Mouse (Mus musculus) intestine, embryonic 16.5 days (tissue): ENCODE data around the gene Synrg. TPM values are rescaled to one million over a fixed set of nuclear protein-coding genes. Genes with fewer than 3 reads are reported as not detected.

Experiments
- ATAC-seq: fragments of 200-750 bp; cut with Nextera tagmentation; 2 replicates; pipeline ENCODE4 v1.8.0; 2017; ENCODE audit warnings: moderate TSS enrichment, moderate library complexity
- H3K27ac ChIP-seq: fragments of 300-500 bp; sonication (generic); 2 replicates; pipeline ENCODE4 v1.5.1; 2014; ENCODE audit warnings: mild to moderate bottlenecking, low read length
- H3K27me3 ChIP-seq: fragments of 300-500 bp; sonication (generic); replicated peaks from 2 replicates; pipeline ENCODE4 v1.6.1; 2014; ENCODE audit warnings: low read length, control low read depth, mixed read lengths; ENCODE audit not compliant: control insufficient read depth, insufficient read depth
- H3K36me3 ChIP-seq: fragments of 300-500 bp; sonication (generic); 2 replicates; pipeline ENCODE4 v1.6.1; 2014; ENCODE audit warnings: low read length, control low read depth; ENCODE audit not compliant: control insufficient read depth, insufficient read depth
- H3K4me1 ChIP-seq: fragments of 300-500 bp; sonication (generic); 2 replicates; pipeline ENCODE4 v1.6.1; 2014; ENCODE audit warnings: low read length, control low read depth, mixed read lengths; ENCODE audit not compliant: control insufficient read depth, insufficient read depth
- H3K4me2 ChIP-seq: fragments of 300-500 bp; sonication (generic); 2 replicates; pipeline ENCODE4 v1.6.1; 2014; ENCODE audit warnings: low read depth, low read length, control low read depth
- H3K4me3 ChIP-seq: fragments of 300-500 bp; sonication (generic); 2 replicates; pipeline ENCODE4 v1.5.1; 2014; ENCODE audit warnings: mild to moderate bottlenecking, low read length
- H3K9ac ChIP-seq: fragments of 300-500 bp; sonication (generic); 2 replicates; pipeline ENCODE4 v1.6.1; 2014; ENCODE audit warnings: low read depth, low read length
- H3K9me3 ChIP-seq: fragments of 300-500 bp; sonication (generic); 2 replicates; pipeline ENCODE4 v1.6.1; 2016; ENCODE audit warnings: low read length, control low read depth; ENCODE audit not compliant: control insufficient read depth
- WGBS: fragments of 180-500 bp; shearing (Covaris S2); extraction: QIAGEN DNeasy Blood & Tissue Kit; methylation state at CpG from one replicate; pipeline ENCODE4 v1.1.7; 2014; 5-methylcytosine and 5-hydroxymethylcytosine counted together
- polyA plus RNA-seq: library from polyadenylated mRNA; unstranded; fragments of >200 nt; fragmentation: Nextera tagmentation; extraction: Ambion mirVana; gene quantifications from 2 replicates; pipeline ENCODE4 v1.2.1, GENCODE M21; 2015

Gene Synrg
- polyA plus RNA-seq, 1 experiment from 2014 or later, result 6.6 TPM

- no peak overlapping the region for H3K4me2 ChIP-seq
- WGBS, result 69% methylated on average over 14 of the region's 14 CpGs
- H3K27me3 ChIP-seq, result no peaks in the 10 kb centered on the region
- no peak for ATAC-seq
- H3K36me3 ChIP-seq, result no peaks in the 10 kb centered on the region
- peaks cover 5% of the 10 kb centered on the region; the same call in 1 of the 2 replicates for H3K4me1 ChIP-seq
- H3K4me3 ChIP-seq, result no peak overlapping the region
- H3K9ac ChIP-seq, result no peak overlapping the region
- H3K9me3 ChIP-seq, result no peaks in the 10 kb centered on the region
- no peak overlapping the region for H3K27ac ChIP-seq
These were observed 78.9 kb downstream of the Synrg start for GRCm38 (mm10) chr11:84042808-84043762.

- Histone ChIP-seq H3K4me1 (peaks cover 5% of the 10 kb centered on the region; the same call in 1 of the 2 replicates), H3K4me2 (no peak overlapping the region), H3K9ac (no peak overlapping the region), H3K27ac (no peak overlapping the region), H3K4me3 (no peak overlapping the region), H3K9me3 (no peaks in the 10 kb centered on the region), H3K27me3 (no peaks in the 10 kb centered on the region), H3K36me3 (no peaks in the 10 kb centered on the region)
- 45% methylated on average over 1 of the region's 1 CpGs for WGBS
- ATAC-seq, result no peak
These were observed 80.8 kb downstream of the Synrg start for GRCm38 (mm10) chr11:84044988-84045387.

GRCm38 (mm10) chr11:84047270-84047669 is 83.0 kb downstream of the Synrg start:
- ATAC-seq, result peak; percentile 75
- 43% methylated on average over 4 of the region's 4 CpGs for WGBS

GRCm38 (mm10) chr11:84048411-84048810 is 84.2 kb downstream of the Synrg start:
- Histone ChIP-seq H3K27me3 (no peaks in the 10 kb centered on the region), H3K9ac (no peak overlapping the region), H3K27ac (no peak overlapping the region), H3K9me3 (no peaks in the 10 kb centered on the region), H3K4me2 (no peak overlapping the region), H3K4me3 (no peak overlapping the region), H3K4me1 (peaks cover 5% of the 10 kb centered on the region; the same call in 1 of the 2 replicates), H3K36me3 (no peaks in the 10 kb centered on the region)
- WGBS, result 79% methylated on average over 10 of the region's 10 CpGs
- ATAC-seq, result no peak

More at GRCm38 (mm10) chr11:84047270-84047669, 83.0 kb downstream of the Synrg start:
- no peak overlapping the region for H3K4me3 ChIP-seq
- H3K4me2 ChIP-seq, result no peak overlapping the region
- H3K36me3 ChIP-seq, result no peaks in the 10 kb centered on the region
- no peak overlapping the region for H3K9ac ChIP-seq
- H3K4me1 ChIP-seq, result peaks cover 5% of the 10 kb centered on the region; the same call in 1 of the 2 replicates
- H3K27ac ChIP-seq, result 0 out of 2 replicates have a peak overlapping the region, but pooled peaks have one; percentile 20
- H3K9me3 ChIP-seq, result no peaks in the 10 kb centered on the region
- H3K27me3 ChIP-seq, result no peaks in the 10 kb centered on the region

- H3K36me3 ChIP-seq, result no peaks in the 10 kb centered on the region
- no peaks in the 10 kb centered on the region for H3K9me3 ChIP-seq
- no peak overlapping the region for H3K27ac ChIP-seq
- H3K4me1 ChIP-seq, result no peaks in the 10 kb centered on the region
- H3K4me3 ChIP-seq, result no peak overlapping the region
- 82% methylated on average over 7 of the region's 7 CpGs for WGBS
- H3K4me2 ChIP-seq, result no peak overlapping the region
- ATAC-seq, result peak; percentile 48; the same call in 1 of the 2 replicates
- H3K9ac ChIP-seq, result no peak overlapping the region
- H3K27me3 ChIP-seq, result no peaks in the 10 kb centered on the region
These were observed 88.8 kb downstream of the Synrg start for GRCm38 (mm10) chr11:84053055-84053454.

GRCm38 (mm10) chr11:84053524-84054163 is 89.4 kb downstream of the Synrg start:
- H3K27ac ChIP-seq, result no peak overlapping the region
- H3K9ac ChIP-seq, result no peak overlapping the region
- no peaks in the 10 kb centered on the region for H3K9me3 ChIP-seq
- no peak overlapping the region for H3K4me2 ChIP-seq
- no peaks in the 10 kb centered on the region for H3K4me1 ChIP-seq
- no peaks in the 10 kb centered on the region for H3K36me3 ChIP-seq
- 71% methylated on average over 10 of the region's 10 CpGs for WGBS
- no peaks in the 10 kb centered on the region for H3K27me3 ChIP-seq
- H3K4me3 ChIP-seq, result no peak overlapping the region
- 0 out of 2 replicates have a peak, but pooled peaks have one; percentile 24 for ATAC-seq

- Histone ChIP-seq H3K9ac (no peak overlapping the region), H3K36me3 (no peaks in the 10 kb centered on the region), H3K4me1 (peaks cover 6% of the 10 kb centered on the region; the same call in 1 of the 2 replicates), H3K27ac (no peak overlapping the region), H3K27me3 (no peaks in the 10 kb centered on the region), H3K4me3 (no peak overlapping the region), H3K9me3 (no peaks in the 10 kb centered on the region), H3K4me2 (no peak overlapping the region)
- ATAC-seq, result no peak
- 92% methylated on average over 2 of the region's 2 CpGs for WGBS
These were observed 93.2 kb downstream of the Synrg start for GRCm38 (mm10) chr11:84057418-84057817.

- ATAC-seq, result peak; percentile 93
- WGBS, result 75% methylated on average over 2 of the region's 2 CpGs
- Histone ChIP-seq H3K9me3 (no peaks in the 10 kb centered on the region), H3K4me2 (no peak overlapping the region), H3K36me3 (no peaks in the 10 kb centered on the region), H3K27ac (peak overlapping the region; percentile 58), H3K4me3 (no peak overlapping the region), H3K27me3 (no peaks in the 10 kb centered on the region), H3K9ac (no peak overlapping the region), H3K4me1 (peaks cover 6% of the 10 kb centered on the region)
These were observed 95.6 kb downstream of the Synrg start for GRCm38 (mm10) chr11:84059784-84060183.

GRCm38 (mm10) chr11:84060635-84061034 is 96.4 kb downstream of the Synrg start:
- Histone ChIP-seq H3K27me3 (no peaks in the 10 kb centered on the region), H3K36me3 (no peaks in the 10 kb centered on the region), H3K4me3 (no peak overlapping the region), H3K4me2 (no peak overlapping the region), H3K27ac (peak overlapping the region; percentile 58), H3K4me1 (peaks cover 6% of the 10 kb centered on the region), H3K9ac (no peak overlapping the region), H3K9me3 (no peaks in the 10 kb centered on the region)
- no peak for ATAC-seq
- 66% methylated on average over 6 of the region's 6 CpGs for WGBS
